Mouse (Mus musculus): ENCODE data around the gene Cap1. TPM values are rescaled to one million over a fixed set of nuclear protein-coding genes. Genes with fewer than 3 reads are reported as not detected.

Gene Cap1
- total RNA-seq, 2 experiments from 2014 or later = 296 to 316 TPM

DNA sequence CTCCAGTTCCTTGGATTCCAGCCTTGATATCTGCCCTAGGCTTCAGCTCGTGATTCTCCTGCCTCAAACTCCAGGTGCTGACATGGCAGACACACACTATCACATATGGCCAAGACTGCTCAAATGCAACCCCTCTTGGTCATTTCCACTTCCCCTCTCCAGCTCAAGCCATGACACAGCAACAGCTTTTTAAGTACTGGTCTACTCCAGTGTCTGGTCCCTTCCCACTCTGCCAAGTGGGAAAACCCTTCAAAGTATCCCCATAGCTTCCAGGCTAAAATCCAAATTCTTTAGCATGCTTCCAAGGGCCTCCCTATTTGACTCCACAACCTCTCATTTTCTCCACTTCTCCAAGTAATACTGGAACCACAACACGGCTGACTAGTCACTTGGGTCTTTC, 1.8 kb downstream of the Cap1 start:
- no peak for DNase-seq (ENCODE audit: low spot score in 2 of 2)
- no peak for TF ChIP-seq CTCF (conservative IDR thresholded peaks at IDR 0.05)
- Histone ChIP-seq H3K27ac (peak overlapping the region; percentile 100), H3K4me3 (peak overlapping the region; percentile 74)

- DNase-seq (ENCODE audit: low spot score in 2 of 2) = no peak
- peak; percentile 60 for TF ChIP-seq CTCF (conservative IDR thresholded peaks at IDR 0.05)
- Histone ChIP-seq H3K27ac (peak overlapping the region; percentile 100), H3K4me3 (peak overlapping the region; percentile 74)
Observed at GRCm38 (mm10) chr4:122883294-122883693, 2.6 kb downstream of the Cap1 start.

GRCm38 (mm10) chr4:122882544-122882943, 3.3 kb downstream of the Cap1 start:
- TF ChIP-seq CTCF (conservative IDR thresholded peaks at IDR 0.05) = no peak
- no peak for DNase-seq (ENCODE audit: low spot score in 2 of 2)
- H3K4me3 ChIP-seq = peak overlapping the region; percentile 74; the same call in 1 of the 2 replicates
- peak overlapping the region; percentile 100 for H3K27ac ChIP-seq

DNA sequence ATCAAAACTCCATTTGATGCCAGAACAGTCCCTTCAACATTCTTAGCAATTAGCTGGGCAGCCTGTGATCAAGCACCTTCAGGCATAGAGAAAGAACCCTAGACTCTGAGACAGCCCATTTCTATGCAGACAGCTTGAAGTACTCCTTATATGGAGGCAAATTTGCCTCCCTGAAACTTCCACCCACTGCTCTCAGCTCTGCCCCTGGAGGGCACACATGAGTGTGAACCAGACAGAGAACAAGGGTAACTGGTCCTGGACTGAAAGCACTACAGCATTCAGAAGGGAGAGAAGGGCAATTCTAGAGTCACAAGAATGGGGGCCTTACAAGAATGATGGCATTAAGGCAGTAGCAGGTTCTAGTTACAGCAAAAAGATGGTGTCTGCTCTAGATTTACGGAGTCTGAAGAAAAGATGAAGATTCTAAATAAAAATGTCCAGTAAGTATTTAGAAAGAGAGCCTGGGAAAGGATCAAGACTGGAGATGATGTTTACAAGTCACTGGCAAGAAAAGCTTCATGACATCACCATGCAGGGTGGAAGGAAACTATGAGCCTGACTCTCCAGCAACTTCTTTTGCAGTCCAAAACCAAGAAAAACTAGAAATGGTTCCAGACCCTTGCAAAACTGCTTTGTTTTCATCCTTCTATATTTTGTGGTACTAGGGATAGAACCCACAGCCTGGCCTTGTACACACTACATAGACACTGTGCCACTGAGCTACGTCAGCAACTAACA, 7.4 kb downstream of the Cap1 start:
- TF ChIP-seq CTCF (conservative IDR thresholded peaks at IDR 0.05) = peak; percentile 51
- Histone ChIP-seq H3K27ac (peak overlapping the region; percentile 68; the same call in 1 of the 2 replicates), H3K4me3 (no peak overlapping the region)
- DNase-seq (ENCODE audit: low spot score in 2 of 2) = no peak

DNA sequence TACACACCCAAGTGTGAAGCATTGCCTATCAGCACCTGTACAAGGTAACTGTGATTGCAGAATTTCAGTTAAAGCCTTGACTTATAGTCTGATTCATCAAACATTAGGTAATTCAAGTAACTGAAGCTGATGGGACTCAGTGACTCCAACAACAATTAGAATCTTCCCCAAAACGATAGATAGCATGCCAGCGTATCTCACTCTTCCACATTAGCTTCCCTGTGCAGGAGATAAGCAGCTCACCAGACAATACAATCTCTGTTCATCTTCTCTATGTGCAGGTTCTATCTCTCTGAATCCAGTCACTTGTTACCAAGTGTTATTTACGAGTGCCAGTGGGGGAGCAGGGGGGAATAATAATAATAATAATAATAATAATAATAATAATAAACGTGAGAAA, 12.3 kb downstream of the Cap1 start:
- TF ChIP-seq CTCF (conservative IDR thresholded peaks at IDR 0.05) = no peak
- H3K4me3 ChIP-seq = no peak overlapping the region
- DNase-seq (ENCODE audit: low spot score in 2 of 2) = no peak
- peak overlapping the region; percentile 89; the same call in 1 of the 2 replicates for H3K27ac ChIP-seq

- TF ChIP-seq CTCF (conservative IDR thresholded peaks at IDR 0.05) = no peak
- H3K4me3 ChIP-seq = no peak overlapping the region
- no peak for DNase-seq (ENCODE audit: low spot score in 2 of 2)
- peak overlapping the region; percentile 89 for H3K27ac ChIP-seq
Observed at GRCm38 (mm10) chr4:122873003-122873402, 12.9 kb downstream of the Cap1 start.

GRCm38 (mm10) chr4:122871989-122872388, 13.9 kb downstream of the Cap1 start:
- no peak for DNase-seq (ENCODE audit: low spot score in 2 of 2)
- TF ChIP-seq CTCF (conservative IDR thresholded peaks at IDR 0.05) = no peak
- peak overlapping the region; percentile 89 for H3K27ac ChIP-seq
- H3K4me3 ChIP-seq = no peak overlapping the region

GRCm38 (mm10) chr4:122871269-122871668, 14.6 kb downstream of the Cap1 start:
- Histone ChIP-seq H3K4me3 (no peak overlapping the region), H3K27ac (peak overlapping the region; percentile 89)
- no peak for TF ChIP-seq CTCF (conservative IDR thresholded peaks at IDR 0.05)
- no peak for DNase-seq (ENCODE audit: low spot score in 2 of 2)

- Histone ChIP-seq H3K4me3 (no peak overlapping the region; the same call in 1 of the 2 replicates), H3K27ac (peak overlapping the region; percentile 89)
- peak in 1 of 2 experiments; percentile 58 for DNase-seq (ENCODE audit: low spot score in 2 of 2)
- no peak for TF ChIP-seq CTCF (conservative IDR thresholded peaks at IDR 0.05)
Observed at GRCm38 (mm10) chr4:122870741-122871140, 15.1 kb downstream of the Cap1 start.

DNA sequence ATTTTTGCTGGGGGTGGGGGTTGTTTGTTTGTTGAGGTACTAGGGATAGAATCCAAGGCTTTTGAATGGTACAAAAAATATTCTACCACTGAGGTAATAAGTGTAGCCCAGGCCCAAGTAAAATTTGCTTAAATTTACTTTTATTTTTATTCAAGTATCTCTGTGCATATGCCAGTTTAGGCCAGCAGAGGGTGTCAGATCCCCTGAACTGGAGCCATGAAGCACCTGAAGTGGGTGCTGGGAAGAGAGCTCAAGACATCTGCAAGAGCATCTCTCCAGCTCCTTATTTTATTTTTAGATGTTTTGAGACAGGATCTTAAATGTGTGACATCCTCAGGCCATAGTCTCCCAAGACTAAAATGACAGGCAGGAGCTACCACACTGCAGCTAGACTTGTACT, 15.8 kb downstream of the Cap1 start:
- Histone ChIP-seq H3K27ac (peak overlapping the region; percentile 89), H3K4me3 (peak overlapping the region; percentile 11; the same call in 1 of the 2 replicates)
- TF ChIP-seq CTCF (conservative IDR thresholded peaks at IDR 0.05) = peak; percentile 79
- DNase-seq (ENCODE audit: low spot score in 2 of 2) = no peak

DNA sequence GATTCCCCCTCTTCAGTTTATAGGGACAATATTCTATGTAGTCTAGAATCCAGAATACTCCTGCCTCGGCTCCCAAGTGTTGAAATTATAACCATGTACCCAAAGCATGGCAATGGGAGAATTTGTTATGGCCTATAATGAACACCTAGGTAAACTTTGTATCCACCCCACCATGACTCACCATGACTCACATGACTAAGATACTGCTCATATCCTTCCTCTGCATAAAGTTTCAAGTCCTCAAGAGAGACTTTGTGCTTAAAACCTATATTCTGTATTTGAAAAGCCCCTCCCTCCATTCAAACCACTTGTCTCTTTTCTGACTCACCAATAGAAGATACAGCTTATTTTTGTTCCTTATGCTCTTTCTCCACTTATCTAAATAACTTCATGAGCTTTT, 17.8 kb downstream of the Cap1 start:
- H3K27ac ChIP-seq = peak overlapping the region; percentile 89; the same call in 1 of the 2 replicates
- no peak for DNase-seq (ENCODE audit: low spot score in 2 of 2)
- no peak for TF ChIP-seq CTCF (conservative IDR thresholded peaks at IDR 0.05)
- H3K4me3 ChIP-seq = no peak overlapping the region

DNA sequence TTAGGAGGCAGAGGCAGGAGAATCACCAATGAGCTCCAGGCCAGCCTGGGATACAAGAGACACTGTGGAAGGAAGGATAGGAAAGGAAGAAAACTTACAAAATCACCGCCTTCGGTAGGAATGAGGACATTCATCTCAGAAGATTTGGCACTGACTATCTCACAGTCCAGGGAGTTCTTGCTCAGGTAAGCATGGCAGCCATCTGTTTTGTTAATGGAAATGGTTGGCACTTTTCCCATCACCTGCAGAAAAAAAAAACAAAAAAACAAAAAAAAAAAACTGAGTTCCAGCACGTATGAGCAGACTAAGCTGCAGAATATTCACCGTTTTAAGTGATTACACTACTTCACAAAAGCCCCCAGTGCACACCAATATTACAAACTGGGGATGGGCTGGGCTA, 24.0 kb downstream of the Cap1 start:
- Histone ChIP-seq H3K27ac (no peak overlapping the region), H3K4me3 (no peak overlapping the region)
- DNase-seq (ENCODE audit: low spot score in 2 of 2) = no peak
- no peak for TF ChIP-seq CTCF (conservative IDR thresholded peaks at IDR 0.05)

- H3K27ac ChIP-seq = peak overlapping the region; percentile 8
- no peak for TF ChIP-seq CTCF (conservative IDR thresholded peaks at IDR 0.05)
- no peak for DNase-seq (ENCODE audit: low spot score in 2 of 2)
- no peak overlapping the region for H3K4me3 ChIP-seq
Observed at GRCm38 (mm10) chr4:122859096-122859674, 26.7 kb downstream of the Cap1 start.

DNA sequence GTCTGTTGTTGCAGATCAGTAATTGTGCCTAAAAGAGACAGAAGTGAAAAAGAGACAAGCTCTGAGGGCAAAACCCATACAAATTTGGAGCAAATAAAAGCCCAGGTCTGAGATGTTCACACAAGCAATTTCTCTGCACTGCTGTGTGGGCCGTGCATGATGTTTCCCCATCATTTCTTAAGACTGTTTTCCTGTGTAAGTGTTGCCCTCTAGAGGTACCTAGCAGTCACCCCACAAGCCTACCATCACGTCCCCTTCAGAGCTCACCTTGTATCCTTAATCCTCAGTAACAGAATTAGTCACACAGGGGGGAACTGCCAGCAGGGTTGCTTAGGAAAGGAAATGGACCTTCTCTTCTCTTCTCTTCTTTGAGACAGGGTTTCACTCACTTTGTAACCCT, 27.9 kb downstream of the Cap1 start:
- H3K4me3 ChIP-seq = no peak overlapping the region
- H3K27ac ChIP-seq = peak overlapping the region; percentile 59; the same call in 1 of the 2 replicates
- TF ChIP-seq CTCF (conservative IDR thresholded peaks at IDR 0.05) = peak; percentile 58
- no peak for DNase-seq (ENCODE audit: low spot score in 2 of 2)

All from layer of hippocampus, adult 2 months (tissue).